ENCODE assay signal across 13 mouse cellular contexts in genomic region chr3:30227964-30228670, GRCm38 (mm10).
DNase-seq lines count a peak whose midpoint lies in the region; ATAC-seq and TF ChIP-seq lines count a peak whose summit lies in the region.
"Had no signal": no experiment of that assay in that cellular context is flagged by ENCODE, and none has a peak within 500 bp of the region (broad histone marks: within the 10 kb centered on the region; RNA-seq: fewer than 3 reads in every experiment).

No protein-coding gene starts in this region.

- H3K27me3 ChIP-seq in neural tube, embryonic 11.5 days (ENCODE audit: control insufficient read depth, insufficient read depth, low read length) = no peaks in the 10 kb centered on the region
- H3K27me3 ChIP-seq in limb, embryonic 15.5 days = no peaks in the 10 kb centered on the region
- no peaks in the 10 kb centered on the region for H3K27me3 ChIP-seq in stomach, postnatal 0 days (ENCODE audit: control insufficient read depth, insufficient read depth, low read length)
- H3K27me3 ChIP-seq in heart, embryonic 12.5 days (replicated peaks) = no peaks in the 10 kb centered on the region
- H3K27me3 ChIP-seq: embryonic facial prominence, embryonic 15.5 days; liver, embryonic 13.5 days had no signal

- H3K9ac ChIP-seq in neural tube, embryonic 11.5 days (ENCODE audit: low read length) = no peak overlapping the region
- H3K9ac ChIP-seq in limb, embryonic 15.5 days = no peak overlapping the region
- no peak overlapping the region for H3K9ac ChIP-seq in stomach, postnatal 0 days (ENCODE audit: low read length)
- no peak overlapping the region for H3K9ac ChIP-seq in heart, embryonic 12.5 days
- H3K9ac ChIP-seq: embryonic facial prominence, embryonic 15.5 days; liver, embryonic 13.5 days had no signal

- no peak for ATAC-seq in cerebellum, adult (ENCODE audit: insufficient number of reproducible peaks, low FRiP score, low TSS enrichment)
- ATAC-seq in neural tube, embryonic 11.5 days (ENCODE audit: insufficient read depth, low FRiP score, low TSS enrichment) = no peak
- no peak for ATAC-seq in limb, embryonic 15.5 days (ENCODE audit: insufficient number of reproducible peaks, low FRiP score, low TSS enrichment, low read depth)
- peak; percentile 65 for ATAC-seq in stomach, postnatal 0 days (ENCODE audit: low FRiP score, low TSS enrichment)
- ATAC-seq in heart, embryonic 12.5 days (ENCODE audit: insufficient number of reproducible peaks, low FRiP score) = no peak

- 26% methylated on average over 12 of the region's 12 CpGs for WGBS in neural tube, embryonic 11.5 days
- 23% methylated on average over 12 of the region's 12 CpGs for WGBS in limb, embryonic 15.5 days
- 52% methylated on average over 12 of the region's 12 CpGs for WGBS in stomach, postnatal 0 days
- 66% methylated on average over 12 of the region's 12 CpGs for WGBS in heart, embryonic 12.5 days

- TF ChIP-seq EP300 in stomach, postnatal 0 days (optimal IDR thresholded peaks at IDR 0.05) = no peak

- no peak for TF ChIP-seq CTCF in stomach, postnatal 0 days (IDR thresholded peaks at IDR 0.05; ENCODE audit: low read depth)

- no peak overlapping the region for H3K27ac ChIP-seq in neural tube, embryonic 11.5 days (ENCODE audit: low read depth, low read length)
- no peak overlapping the region for H3K27ac ChIP-seq in limb, embryonic 15.5 days
- 0 out of 2 replicates have a peak overlapping the region, but pooled peaks have one; percentile 41 for H3K27ac ChIP-seq in stomach, postnatal 0 days (replicated peaks)
- no peak overlapping the region for H3K27ac ChIP-seq in heart, embryonic 12.5 days (ENCODE audit: poor library complexity, severe bottlenecking)
- H3K27ac ChIP-seq: embryonic facial prominence, embryonic 15.5 days; liver, embryonic 13.5 days had no signal

- peaks cover 7% of the 10 kb centered on the region for H3K4me1 ChIP-seq in neural tube, embryonic 11.5 days (ENCODE audit: control insufficient read depth, insufficient read depth, low read length)
- peaks cover 17% of the 10 kb centered on the region for H3K4me1 ChIP-seq in limb, embryonic 15.5 days
- no peaks in the 10 kb centered on the region for H3K4me1 ChIP-seq in stomach, postnatal 0 days (replicated peaks; ENCODE audit: control insufficient read depth, insufficient read depth)
- H3K4me1 ChIP-seq in heart, embryonic 12.5 days (replicated peaks) = peaks cover 11% of the 10 kb centered on the region
- H3K4me1 ChIP-seq: liver, embryonic 13.5 days had no signal

- H3K9me3 ChIP-seq in neural tube, embryonic 11.5 days (ENCODE audit: control insufficient read depth, low read length) = no peaks in the 10 kb centered on the region
- H3K9me3 ChIP-seq in limb, embryonic 15.5 days = no peaks in the 10 kb centered on the region
- no peaks in the 10 kb centered on the region for H3K9me3 ChIP-seq in stomach, postnatal 0 days (ENCODE audit: control insufficient read depth, low read length)
- H3K9me3 ChIP-seq in heart, embryonic 12.5 days (replicated peaks) = no peaks in the 10 kb centered on the region
- H3K9me3 ChIP-seq: embryonic facial prominence, embryonic 15.5 days; liver, embryonic 13.5 days had no signal

- H3K4me3 ChIP-seq in neural tube, embryonic 11.5 days (ENCODE audit: low read depth, low read length) = no peak overlapping the region
- H3K4me3 ChIP-seq in limb, embryonic 15.5 days = no peak overlapping the region
- no peak overlapping the region for H3K4me3 ChIP-seq in stomach, postnatal 0 days (ENCODE audit: low read depth, low read length)
- no peak overlapping the region for H3K4me3 ChIP-seq in heart, embryonic 12.5 days
- H3K4me3 ChIP-seq: embryonic facial prominence, embryonic 15.5 days; liver, embryonic 13.5 days had no signal

- DNase-seq in cerebellum, postnatal 10 days = peak; percentile 46 to 65
- peak; percentile 26 for DNase-seq in neural tube, embryonic 11.5 days (ENCODE audit: low spot score)
- DNase-seq in neural tube, embryonic 10.5 days (ENCODE audit: extremely low spot score, low spot score) = no peak
- DNase-seq in stomach, postnatal 0 days (ENCODE audit: low spot score) = no peak
- no peak for DNase-seq in gastrocnemius, adult 18-20 months (ENCODE audit: low spot score)
- DNase-seq: kidney, adult 18-20 months; liver, embryonic 13.5 days; spleen, adult 18-20 months; thymus, adult 18-20 months had no signal

- H3K36me3 ChIP-seq in neural tube, embryonic 11.5 days (ENCODE audit: control insufficient read depth, insufficient read depth, low read length) = no peaks in the 10 kb centered on the region
- no peaks in the 10 kb centered on the region for H3K36me3 ChIP-seq in limb, embryonic 15.5 days
- no peaks in the 10 kb centered on the region for H3K36me3 ChIP-seq in stomach, postnatal 0 days (ENCODE audit: control insufficient read depth, insufficient read depth, low read length)
- no peaks in the 10 kb centered on the region for H3K36me3 ChIP-seq in heart, embryonic 12.5 days
- H3K36me3 ChIP-seq: embryonic facial prominence, embryonic 15.5 days; liver, embryonic 13.5 days had no signal

- H3K4me2 ChIP-seq in neural tube, embryonic 11.5 days (ENCODE audit: low read depth) = no peak overlapping the region
- H3K4me2 ChIP-seq in limb, embryonic 15.5 days = peak overlapping the region; percentile 12; the same call in 1 of the 2 replicates
- no peak overlapping the region for H3K4me2 ChIP-seq in stomach, postnatal 0 days (replicated peaks; ENCODE audit: low read depth)
- H3K4me2 ChIP-seq in heart, embryonic 12.5 days = no peak overlapping the region
- H3K4me2 ChIP-seq: embryonic facial prominence, embryonic 15.5 days; liver, embryonic 13.5 days had no signal

Comparison
In these comparisons a context has a peak if more than half of its experiments do, and no peak if none do; other contexts are left out.
1. DNase-seq: peak in cerebellum, postnatal 10 days (2 of 2) and neural tube, embryonic 11.5 days (single experiment); none in neural tube, embryonic 10.5 days (single experiment), stomach, postnatal 0 days (single experiment) and gastrocnemius, adult 18-20 months (single experiment).